Mouse (Mus musculus): ENCODE measurements at regions not wholly inside any gene's neighbourhood (a gene's known extent, or its start where the extent isn't known, plus 50 kb on each side); places are given as distances from the start of the nearest gene placed in this dataset.

DNA sequence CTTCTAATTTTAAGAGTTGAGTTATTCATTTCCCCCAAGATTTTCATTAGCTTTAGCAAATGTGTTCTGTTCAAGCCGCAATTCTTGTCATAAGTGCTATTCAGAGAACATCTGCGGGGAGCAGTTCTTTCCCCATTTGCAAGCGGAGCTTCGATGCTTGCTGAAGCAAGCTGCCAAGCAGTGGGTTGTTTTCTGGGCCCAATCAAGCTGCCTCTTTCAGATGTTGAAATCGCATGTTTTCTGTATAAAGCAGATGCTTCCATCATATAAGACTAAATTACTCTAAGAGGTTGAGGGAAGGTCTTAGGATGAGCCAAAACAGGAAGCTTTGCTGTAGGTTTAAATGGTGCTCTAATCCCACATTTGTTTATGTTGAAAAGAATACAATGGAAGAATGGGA is 547.4 kb downstream of the Abca13 start:
- CTCF ChIA-PET = no interaction called here
- POLR2A ChIA-PET = no interaction called here

DNA sequence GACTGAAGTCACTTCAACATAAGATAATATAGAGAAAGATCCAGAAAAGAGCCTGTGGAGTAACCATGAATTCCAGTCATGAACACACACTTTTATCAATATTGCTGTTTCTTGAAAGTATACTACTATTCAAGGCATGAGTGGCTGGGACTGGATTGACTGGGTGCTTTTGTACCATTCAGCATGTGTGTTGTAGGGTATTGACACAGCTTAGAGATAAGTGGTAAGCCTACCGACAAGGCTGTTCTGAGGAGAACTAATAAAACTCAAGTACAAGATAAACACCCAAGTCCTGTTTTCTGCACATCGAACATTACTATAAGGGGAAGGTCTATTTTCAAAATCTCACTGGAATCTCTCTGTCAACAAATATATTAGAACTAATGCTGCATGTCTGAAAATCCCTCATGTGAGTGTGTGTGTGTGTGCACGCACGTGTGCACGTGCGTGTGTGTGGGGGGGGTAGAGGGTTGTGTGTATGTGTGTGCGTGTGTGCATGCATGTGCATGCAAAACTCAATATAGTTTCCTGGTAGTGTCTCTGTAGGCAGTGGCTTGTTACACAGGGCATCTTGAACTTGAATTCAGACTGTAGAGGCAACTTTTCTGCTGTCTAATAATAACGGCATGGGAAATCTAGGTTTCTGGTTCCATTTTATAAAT is 588.6 kb downstream of the Abca13 start:
- CTCF ChIA-PET = no interaction called here
- POLR2A ChIA-PET = no interaction called here

DNA sequence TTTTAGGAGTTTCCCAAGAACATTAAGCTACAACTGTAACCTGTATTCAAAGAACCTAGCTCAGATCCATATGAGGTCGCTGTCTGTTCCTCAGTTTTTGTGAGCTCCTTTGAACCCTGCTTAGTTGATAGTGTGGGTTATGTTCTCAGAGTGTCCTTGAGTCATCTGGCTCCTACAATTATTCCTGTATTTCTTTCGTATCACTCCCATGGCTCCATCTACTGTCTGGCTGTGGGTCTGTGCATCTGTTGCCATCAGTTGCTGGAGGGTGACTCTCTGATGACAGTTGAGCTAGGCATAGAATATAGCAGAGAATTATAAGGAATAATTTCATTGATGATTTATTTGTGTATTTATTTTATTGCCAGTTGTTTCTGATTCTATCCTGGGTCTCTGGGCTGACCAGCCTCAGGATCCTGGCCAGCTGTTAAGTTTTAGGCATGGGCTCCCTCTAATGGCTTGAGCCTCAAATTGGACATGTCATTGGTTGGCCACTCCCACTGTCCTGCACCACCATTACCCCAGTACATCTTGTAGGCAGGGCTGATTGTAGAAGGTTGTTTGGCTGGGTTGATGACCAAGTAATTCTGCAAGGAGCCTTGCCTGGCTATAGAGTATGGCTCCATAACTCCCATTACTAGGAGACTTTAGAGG is 601.6 kb downstream of the Abca13 start:
- ChIA-PET CTCF (interaction anchor here in 2 of 4 experiments (0.5 to 1.0 kb wide), 2 partner anchors 10 to 312 kb away, joined by 3 to 5 read pairs; no protein-coding TSS in a partner anchor), POLR2A (no interaction called here)

DNA sequence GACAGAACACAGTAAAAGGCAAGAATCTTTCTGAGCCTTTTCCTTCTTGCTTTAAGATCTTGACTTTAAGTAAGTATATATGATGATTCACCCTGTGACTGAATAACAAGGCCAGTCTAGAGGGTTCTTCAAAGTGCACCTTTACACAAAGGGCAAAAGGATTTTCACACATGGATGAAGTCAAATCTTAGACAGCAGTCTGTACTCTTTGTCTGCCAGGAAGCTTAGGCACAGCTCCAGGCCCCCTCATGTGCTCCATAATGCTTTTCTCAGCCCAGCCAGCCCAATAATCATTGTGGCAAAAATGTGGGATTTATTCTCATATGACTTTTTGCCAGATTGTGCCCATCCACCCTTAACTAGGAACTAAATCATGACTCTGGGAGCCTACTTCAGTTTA is 647.9 kb downstream of the Abca13 start:
- POLR2A ChIA-PET = no interaction called here
- CTCF ChIA-PET = no interaction called here

DNA sequence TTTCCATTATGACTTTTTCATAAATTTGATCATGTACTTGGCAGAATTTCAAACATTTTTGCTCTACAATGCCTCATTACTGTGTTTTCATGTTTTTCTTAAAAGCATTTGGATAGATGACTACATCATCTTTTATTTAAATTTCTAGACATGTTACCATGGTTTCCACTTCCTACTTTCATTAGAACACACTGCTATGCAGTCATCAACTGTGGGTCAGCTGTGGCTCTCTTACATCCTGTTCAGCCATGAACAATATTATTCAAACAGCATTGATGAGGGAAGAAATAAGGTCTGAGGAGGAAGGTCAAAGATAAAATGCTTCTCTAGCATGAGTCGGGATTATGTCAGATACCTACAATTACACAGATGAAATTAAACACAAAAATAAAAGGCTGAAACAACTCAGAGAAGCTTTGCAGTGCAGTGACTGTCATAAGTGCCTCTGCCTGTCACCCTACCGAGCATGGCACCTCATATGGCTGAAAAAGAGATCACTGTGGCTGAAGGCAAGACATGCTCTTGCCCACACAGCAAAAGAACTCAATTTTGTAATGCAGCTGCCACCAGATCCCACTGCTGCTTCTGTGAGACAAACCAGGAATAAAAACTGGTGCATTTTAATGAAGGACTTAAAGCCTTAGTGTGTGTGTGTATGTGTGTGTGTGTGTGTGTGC is 676.9 kb downstream of the Abca13 start:
- ChIA-PET CTCF (no interaction called here), POLR2A (interaction anchor here in 1 of 4 experiments (0.6 kb wide), 2 partner anchors 81 to 1008 kb away, joined by 3 read pairs; no protein-coding TSS in a partner anchor)

All from embryonic stem cell, embryonic (primary cell).